Mouse (Mus musculus) 3T3-L1 (cell line): ENCODE measurements around the gene C1s2.
"Not testable (repeated sequence)": the region's sequence is repeated elsewhere in the genome, so short reads cannot be mapped to it uniquely, and the experiment has no call there.

Experiments
- DNase-seq: peaks from one replicate; pipeline ENCODE4 v3.0.0-alpha.2; 2015; ENCODE audit warnings: low read depth, low spot score

C1s2 gene

GRCm38 (mm10) chr6:124640041-124640440 lies 4.2 kb upstream of the C1s2 start:
- peak; percentile 74 for DNase-seq

- DNase-seq = peak; percentile 64
These were observed 1.1 kb upstream of the C1s2 start for GRCm38 (mm10) chr6:124636858-124637460.

GRCm38 (mm10) chr6:124630763-124631162 lies 5.1 kb downstream of the C1s2 start:
- DNase-seq = peak; percentile 69

GRCm38 (mm10) chr6:124626184-124626583 lies 9.7 kb downstream of the C1s2 start:
- not testable (repeated sequence) for DNase-seq

- no peak for DNase-seq
These were observed 10.3 kb downstream of the C1s2 start for GRCm38 (mm10) chr6:124625612-124626011.

- no peak for DNase-seq
These were observed 33.9 kb downstream of the C1s2 start for GRCm38 (mm10) chr6:124602031-124602430.

GRCm38 (mm10) chr6:124593121-124593520 lies 42.8 kb downstream of the C1s2 start:
- DNase-seq = no peak

- no peak for DNase-seq
These were observed 43.6 kb downstream of the C1s2 start for GRCm38 (mm10) chr6:124592186-124592700.

- peak; percentile 93 for DNase-seq
These were observed 47.1 kb downstream of the C1s2 start for GRCm38 (mm10) chr6:124588771-124589170.

- DNase-seq = peak; percentile 21
These were observed 49.6 kb downstream of the C1s2 start for GRCm38 (mm10) chr6:124586266-124586665.

- DNase-seq = peak; percentile 66
These were observed 50.1 kb downstream of the C1s2 start for GRCm38 (mm10) chr6:124585761-124586160.

- DNase-seq = peak; percentile 34
These were observed 51.0 kb downstream of the C1s2 start for GRCm38 (mm10) chr6:124584935-124585334.

GRCm38 (mm10) chr6:124582231-124582630 lies 53.7 kb downstream of the C1s2 start:
- DNase-seq = peak; percentile 62

- DNase-seq = not testable (repeated sequence)
These were observed 55.7 kb downstream of the C1s2 start for GRCm38 (mm10) chr6:124580155-124580554.

GRCm38 (mm10) chr6:124575155-124575678 lies 60.7 kb downstream of the C1s2 start:
- not testable (repeated sequence) for DNase-seq
